Mouse (Mus musculus): Measurements from ENCODE around the gene Tmem189. TPM values are rescaled to one million over a fixed set of nuclear protein-coding genes. Genes with fewer than 3 reads are reported as not detected.

The Tmem189 gene
- 14.1 and 20.1 TPM in 2 replicates for total RNA-seq (2014; fragmentation: Nextera tagmentation)
- total RNA-seq (2017): 17.5 and 18.3 TPM in 2 replicates
- polyA plus RNA-seq (2012): 36.9 and 38.8 TPM in 2 replicates

- Histone ChIP-seq H3K9me3 (replicated peaks) (no peaks in the 10 kb centered on the region), H3K36me3 (replicated peaks) (peaks cover 59% of the 10 kb centered on the region), H3K4me3 (ENCODE audit: low read depth, low read length) (peak within 1 kb of the TSS; percentile 86), H3K27me3 (ENCODE audit: insufficient read depth, low read length) (peaks cover 17% of the 10 kb centered on the region; the same call in 1 of the 2 replicates), H3K4me1 (ENCODE audit: insufficient read depth, low read depth, low read length) (peaks cover 66% of the 10 kb centered on the region)
- ATAC-seq (ENCODE audit: extremely low read depth, insufficient number of reproducible peaks, low FRiP score, poor library complexity, severe bottlenecking): no peak
- DNase-seq (ENCODE audit: low spot score): peak; percentile 82
- no peak for TF ChIP-seq TAL1 (conservative IDR thresholded peaks at IDR 0.05; ENCODE audit: low read depth, low read length)
- no peak for TF ChIP-seq CTCF (IDR thresholded peaks at IDR 0.05; ENCODE audit: low read depth, low read length)
- no peak for TF ChIP-seq POLR2AphosphoS5 (IDR thresholded peaks at IDR 0.05; ENCODE audit: insufficient replicate concordance, low read depth, low read length)
- TF ChIP-seq GATA1 (IDR thresholded peaks at IDR 0.05; ENCODE audit: borderline replicate concordance, low read length): no peak
- no peak for TF ChIP-seq GATA2 (IDR thresholded peaks at IDR 0.05; ENCODE audit: borderline replicate concordance, low read depth, low read length)
These were observed at the start of gene Tmem189 for GRCm38 (mm10) chr2:167689501-167690218. Gene Tmem189 (minus strand): TSS chr2:167689822.

- ATAC-seq (ENCODE audit: extremely low read depth, insufficient number of reproducible peaks, low FRiP score, poor library complexity, severe bottlenecking): no peak
- Histone ChIP-seq H3K36me3 (replicated peaks) (no peaks in the 10 kb centered on the region), H3K4me1 (ENCODE audit: insufficient read depth, low read depth, low read length) (peaks cover 35% of the 10 kb centered on the region), H3K4me3 (ENCODE audit: low read depth, low read length) (no peak overlapping the region), H3K9me3 (replicated peaks) (no peaks in the 10 kb centered on the region), H3K27me3 (ENCODE audit: insufficient read depth, low read length) (peaks cover 39% of the 10 kb centered on the region)
- DNase-seq (ENCODE audit: low spot score): no peak
- TF ChIP-seq GATA1 (IDR thresholded peaks at IDR 0.05; ENCODE audit: borderline replicate concordance, low read length): no peak
- no peak for TF ChIP-seq CTCF (IDR thresholded peaks at IDR 0.05; ENCODE audit: low read depth, low read length)
- no peak for TF ChIP-seq POLR2AphosphoS5 (IDR thresholded peaks at IDR 0.05; ENCODE audit: insufficient replicate concordance, low read depth, low read length)
- no peak for TF ChIP-seq TAL1 (conservative IDR thresholded peaks at IDR 0.05; ENCODE audit: low read depth, low read length)
- no peak for TF ChIP-seq GATA2 (IDR thresholded peaks at IDR 0.05; ENCODE audit: borderline replicate concordance, low read depth, low read length)
These were observed 49.4 kb upstream of the Tmem189 start for GRCm38 (mm10) chr2:167739030-167739429.

- TF ChIP-seq CTCF (IDR thresholded peaks at IDR 0.05; ENCODE audit: low read depth, low read length) (no peak), TAL1 (conservative IDR thresholded peaks at IDR 0.05; ENCODE audit: low read depth, low read length) (no peak), GATA2 (IDR thresholded peaks at IDR 0.05; ENCODE audit: borderline replicate concordance, low read depth, low read length) (no peak), POLR2AphosphoS5 (IDR thresholded peaks at IDR 0.05; ENCODE audit: insufficient replicate concordance, low read depth, low read length) (no peak), GATA1 (IDR thresholded peaks at IDR 0.05; ENCODE audit: borderline replicate concordance, low read length) (no peak)
- Histone ChIP-seq H3K4me1 (ENCODE audit: insufficient read depth, low read depth, low read length) (peaks cover 14% of the 10 kb centered on the region), H3K9me3 (replicated peaks) (no peaks in the 10 kb centered on the region), H3K36me3 (replicated peaks) (no peaks in the 10 kb centered on the region), H3K4me3 (ENCODE audit: low read depth, low read length) (no peak overlapping the region), H3K27me3 (ENCODE audit: insufficient read depth, low read length) (peaks cover 70% of the 10 kb centered on the region)
- DNase-seq (ENCODE audit: low spot score) (no peak), ATAC-seq (ENCODE audit: extremely low read depth, insufficient number of reproducible peaks, low FRiP score, poor library complexity, severe bottlenecking) (no peak)
These were observed 45.2 kb upstream of the Tmem189 start for GRCm38 (mm10) chr2:167734861-167735260.

GRCm38 (mm10) chr2:167731149-167731548 lies 41.5 kb upstream of the Tmem189 start:
- no peaks in the 10 kb centered on the region for H3K36me3 ChIP-seq (replicated peaks)
- no peaks in the 10 kb centered on the region for H3K9me3 ChIP-seq (replicated peaks)
- peaks cover 92% of the 10 kb centered on the region for H3K27me3 ChIP-seq (ENCODE audit: insufficient read depth, low read length)
- ATAC-seq (ENCODE audit: extremely low read depth, insufficient number of reproducible peaks, low FRiP score, poor library complexity, severe bottlenecking): no peak
- no peak overlapping the region for H3K4me3 ChIP-seq (ENCODE audit: low read depth, low read length)
- DNase-seq (ENCODE audit: low spot score): no peak
- peaks cover 12% of the 10 kb centered on the region for H3K4me1 ChIP-seq (ENCODE audit: insufficient read depth, low read depth, low read length)
- TF ChIP-seq TAL1 (conservative IDR thresholded peaks at IDR 0.05; ENCODE audit: low read depth, low read length) (no peak), GATA1 (IDR thresholded peaks at IDR 0.05; ENCODE audit: borderline replicate concordance, low read length) (no peak), GATA2 (IDR thresholded peaks at IDR 0.05; ENCODE audit: borderline replicate concordance, low read depth, low read length) (no peak), POLR2AphosphoS5 (IDR thresholded peaks at IDR 0.05; ENCODE audit: insufficient replicate concordance, low read depth, low read length) (no peak)

GRCm38 (mm10) chr2:167730036-167730435 lies 40.4 kb upstream of the Tmem189 start:
- H3K27me3 ChIP-seq (ENCODE audit: insufficient read depth, low read length): peaks cover 96% of the 10 kb centered on the region
- TF ChIP-seq POLR2AphosphoS5 (IDR thresholded peaks at IDR 0.05; ENCODE audit: insufficient replicate concordance, low read depth, low read length) (no peak), GATA2 (IDR thresholded peaks at IDR 0.05; ENCODE audit: borderline replicate concordance, low read depth, low read length) (no peak), TAL1 (conservative IDR thresholded peaks at IDR 0.05; ENCODE audit: low read depth, low read length) (no peak), GATA1 (IDR thresholded peaks at IDR 0.05; ENCODE audit: borderline replicate concordance, low read length) (no peak), CTCF (IDR thresholded peaks at IDR 0.05; ENCODE audit: low read depth, low read length) (no peak)
- DNase-seq (ENCODE audit: low spot score) (no peak), ATAC-seq (ENCODE audit: extremely low read depth, insufficient number of reproducible peaks, low FRiP score, poor library complexity, severe bottlenecking) (no peak)
- H3K4me3 ChIP-seq (ENCODE audit: low read depth, low read length): no peak overlapping the region
- no peaks in the 10 kb centered on the region for H3K9me3 ChIP-seq (replicated peaks)
- H3K36me3 ChIP-seq (replicated peaks): no peaks in the 10 kb centered on the region
- H3K4me1 ChIP-seq (ENCODE audit: insufficient read depth, low read depth, low read length): peaks cover 12% of the 10 kb centered on the region

GRCm38 (mm10) chr2:167727161-167727560 lies 37.5 kb upstream of the Tmem189 start:
- DNase-seq (ENCODE audit: low spot score) (peak; percentile 54), ATAC-seq (ENCODE audit: extremely low read depth, insufficient number of reproducible peaks, low FRiP score, poor library complexity, severe bottlenecking) (no peak)
- TF ChIP-seq POLR2AphosphoS5 (IDR thresholded peaks at IDR 0.05; ENCODE audit: insufficient replicate concordance, low read depth, low read length): no peak
- no peak for TF ChIP-seq CTCF (IDR thresholded peaks at IDR 0.05; ENCODE audit: low read depth, low read length)
- TF ChIP-seq GATA2 (IDR thresholded peaks at IDR 0.05; ENCODE audit: borderline replicate concordance, low read depth, low read length): no peak
- TF ChIP-seq TAL1 (conservative IDR thresholded peaks at IDR 0.05; ENCODE audit: low read depth, low read length): no peak
- TF ChIP-seq GATA1 (IDR thresholded peaks at IDR 0.05; ENCODE audit: borderline replicate concordance, low read length): no peak
- Histone ChIP-seq H3K36me3 (replicated peaks) (no peaks in the 10 kb centered on the region), H3K4me3 (ENCODE audit: low read depth, low read length) (no peak overlapping the region), H3K4me1 (ENCODE audit: insufficient read depth, low read depth, low read length) (peaks cover 25% of the 10 kb centered on the region), H3K27me3 (ENCODE audit: insufficient read depth, low read length) (peaks cover 97% of the 10 kb centered on the region), H3K9me3 (replicated peaks) (no peaks in the 10 kb centered on the region)
